Mouse (Mus musculus): ENCODE measurements at regions not wholly inside any gene's neighbourhood (a gene's known extent, or its start where the extent isn't known, plus 50 kb on each side); places are given as distances from the start of the nearest gene placed in this dataset.

- no peak for ATAC-seq
Measured at GRCm38 (mm10) chr1:186019511-186019910, 97.6 kb downstream of the Lyplal1 start.

DNA sequence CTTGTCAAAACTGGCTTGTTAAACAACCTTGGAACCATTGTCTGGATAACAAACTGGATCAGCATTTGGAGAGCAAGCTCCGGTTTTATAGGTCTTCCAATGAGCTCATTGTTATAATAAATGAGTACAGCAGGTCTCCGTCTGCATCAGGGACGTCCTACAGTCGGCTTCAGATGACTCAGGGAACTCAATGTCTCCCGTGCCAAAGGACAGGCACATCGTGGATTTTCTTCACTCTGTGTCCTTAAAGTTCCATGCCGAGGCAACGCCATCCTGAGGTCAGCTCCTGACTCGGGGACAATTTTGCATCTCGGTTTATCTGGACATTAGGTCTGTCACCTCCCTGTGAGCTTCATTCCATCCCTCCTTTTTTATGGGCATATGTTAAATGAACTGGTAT, 85.2 kb downstream of the Lyplal1 start:
- Histone ChIP-seq H3K4me3 (ENCODE audit: low read depth, low read length) (no peak overlapping the region), H3K27ac (ENCODE audit: low read depth, low read length) (no peak overlapping the region), H3K36me3 (ENCODE audit: insufficient read depth) (no peaks in the 10 kb centered on the region), H3K9ac (no peak overlapping the region), H3K9me3 (ENCODE audit: low read length) (no peaks in the 10 kb centered on the region), H3K27me3 (ENCODE audit: insufficient read depth, low read length) (no peaks in the 10 kb centered on the region), H3K4me2 (ENCODE audit: low read depth) (no peak overlapping the region), H3K4me1 (ENCODE audit: insufficient read depth) (no peaks in the 10 kb centered on the region)
- no peak for TF ChIP-seq CTCF (IDR thresholded peaks at IDR 0.05; ENCODE audit: low read depth)
- WGBS, result 58% methylated on average over 10 of the region's 10 CpGs
- ATAC-seq (no peak), DNase-seq (no peak)

More at GRCm38 (mm10) chr1:186019511-186019910, 97.6 kb downstream of the Lyplal1 start:
- no peaks in the 10 kb centered on the region for H3K4me1 ChIP-seq (ENCODE audit: insufficient read depth)
- H3K4me3 ChIP-seq (ENCODE audit: low read depth, low read length), result no peak overlapping the region
- no peak for TF ChIP-seq CTCF (IDR thresholded peaks at IDR 0.05; ENCODE audit: low read depth)
- H3K4me2 ChIP-seq (ENCODE audit: low read depth), result no peak overlapping the region
- H3K27ac ChIP-seq (ENCODE audit: low read depth, low read length), result no peak overlapping the region
- DNase-seq, result peak; percentile 7
- no peaks in the 10 kb centered on the region for H3K36me3 ChIP-seq (ENCODE audit: insufficient read depth)
- H3K27me3 ChIP-seq (ENCODE audit: insufficient read depth, low read length), result no peaks in the 10 kb centered on the region
- H3K9ac ChIP-seq, result no peak overlapping the region
- H3K9me3 ChIP-seq (ENCODE audit: low read length), result no peaks in the 10 kb centered on the region
- 28% methylated on average over 5 of the region's 5 CpGs for WGBS

GRCm38 (mm10) chr1:186034443-186034842, 82.7 kb downstream of the Lyplal1 start:
- TF ChIP-seq CTCF (IDR thresholded peaks at IDR 0.05; ENCODE audit: low read depth), result no peak
- no peak for ATAC-seq

More at GRCm38 (mm10) chr1:186034443-186034842, 82.7 kb downstream of the Lyplal1 start:
- DNase-seq, result no peak
- Histone ChIP-seq H3K4me3 (ENCODE audit: low read depth, low read length) (no peak overlapping the region), H3K36me3 (ENCODE audit: insufficient read depth) (no peaks in the 10 kb centered on the region), H3K9me3 (ENCODE audit: low read length) (no peaks in the 10 kb centered on the region), H3K4me2 (ENCODE audit: low read depth) (no peak overlapping the region), H3K27ac (ENCODE audit: low read depth, low read length) (no peak overlapping the region), H3K9ac (no peak overlapping the region), H3K27me3 (ENCODE audit: insufficient read depth, low read length) (no peaks in the 10 kb centered on the region), H3K4me1 (ENCODE audit: insufficient read depth) (no peaks in the 10 kb centered on the region)
- 82% methylated on average over 2 of the region's 2 CpGs for WGBS

All from forebrain, postnatal 0 days (tissue).